Mouse (Mus musculus): ENCODE measurements at regions not wholly inside any gene's neighbourhood (a gene's known extent, or its start where the extent isn't known, plus 50 kb on each side); places are given as distances from the start of the nearest gene placed in this dataset.

DNA sequence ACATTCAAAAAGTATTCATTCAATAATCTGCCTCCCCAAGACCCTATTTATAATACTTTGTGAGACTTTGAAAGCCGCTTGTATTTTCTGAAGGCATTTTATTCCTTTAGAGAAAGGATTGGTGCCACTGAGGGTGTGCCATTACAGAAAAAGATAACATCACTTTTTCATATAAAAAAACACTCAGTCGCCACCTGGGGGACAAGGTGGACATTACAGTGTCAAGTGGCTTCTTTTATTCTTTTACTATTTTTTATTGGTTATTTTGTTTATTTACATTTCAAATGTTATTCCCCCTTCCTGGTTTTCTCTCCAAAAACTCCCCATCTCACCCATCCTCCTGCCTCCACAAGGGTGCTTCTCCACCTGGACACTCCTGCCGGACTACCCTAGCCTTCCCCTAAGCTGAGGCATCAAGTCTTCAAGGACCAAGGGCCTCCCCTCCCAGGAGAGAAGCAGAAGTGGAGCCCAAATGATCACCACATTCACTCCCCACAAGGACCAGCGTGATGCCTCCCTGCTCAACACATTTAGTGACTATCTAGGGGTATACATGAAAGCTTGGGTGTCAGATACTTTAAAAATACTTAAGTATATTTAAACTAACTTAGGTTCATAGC is 525.5 kb upstream of the Gpc5 start:
- TF ChIP-seq CTCF (IDR thresholded peaks at IDR 0.05; ENCODE audit: control insufficient read depth, insufficient read depth, insufficient replicate concordance, low read depth, low read length) (no peak), POLR2A (IDR thresholded peaks at IDR 0.05; ENCODE audit: control insufficient read depth, low read depth, low read length) (no peak)
